Mouse (Mus musculus): ENCODE results near the gene Irf3.
A peak's percentile ranks its signal among the peaks of the same experiment; 100 is the strongest.

Gene Irf3

GRCm38 (mm10) chr7:44997231-44997939 is at the start of gene Irf3:
Gene Irf3 (plus strand): TSS chr7:44997648.
- DNase-seq: peak; percentile 97

GRCm38 (mm10) chr7:44949922-44950321 is 47.5 kb upstream of the Irf3 start:
- no peak for DNase-seq

- no peak for DNase-seq
Measured at GRCm38 (mm10) chr7:44951960-44952359, 45.5 kb upstream of the Irf3 start.

GRCm38 (mm10) chr7:44952611-44953306 is 44.7 kb upstream of the Irf3 start:
- DNase-seq: peak; percentile 83 to 85

GRCm38 (mm10) chr7:44953561-44953960 is 43.9 kb upstream of the Irf3 start:
- no peak for DNase-seq

GRCm38 (mm10) chr7:44954091-44954885 is 43.2 kb upstream of the Irf3 start:
- no peak for DNase-seq

GRCm38 (mm10) chr7:44955628-44956027 is 41.8 kb upstream of the Irf3 start:
- peak in 1 of 2 experiments; percentile 52 for DNase-seq

GRCm38 (mm10) chr7:44956266-44956665 is 41.2 kb upstream of the Irf3 start:
- no peak for DNase-seq

- no peak for DNase-seq
Measured at GRCm38 (mm10) chr7:44957183-44957835, 40.1 kb upstream of the Irf3 start.

- DNase-seq: peak; percentile 66 to 75
Measured at GRCm38 (mm10) chr7:44958208-44958607, 39.2 kb upstream of the Irf3 start.

GRCm38 (mm10) chr7:44959281-44959680 is 38.2 kb upstream of the Irf3 start:
- DNase-seq: no peak

GRCm38 (mm10) chr7:44959874-44960511 is 37.5 kb upstream of the Irf3 start:
- DNase-seq: no peak

GRCm38 (mm10) chr7:44960512-44960910 is 36.9 kb upstream of the Irf3 start:
- DNase-seq: no peak

- DNase-seq: no peak
Measured at GRCm38 (mm10) chr7:44962337-44962736, 35.1 kb upstream of the Irf3 start.

GRCm38 (mm10) chr7:44962831-44963230 is 34.6 kb upstream of the Irf3 start:
- DNase-seq: no peak

- DNase-seq: no peak
Measured at GRCm38 (mm10) chr7:44964990-44965389, 32.5 kb upstream of the Irf3 start.

GRCm38 (mm10) chr7:44965975-44966374 is 31.5 kb upstream of the Irf3 start:
- DNase-seq: no peak

- no peak for DNase-seq
Measured at GRCm38 (mm10) chr7:44966638-44967037, 30.8 kb upstream of the Irf3 start.

GRCm38 (mm10) chr7:44970231-44970691 is 27.2 kb upstream of the Irf3 start:
- peak; percentile 85 to 90 for DNase-seq

- DNase-seq: no peak
Measured at GRCm38 (mm10) chr7:44971142-44971541, 26.3 kb upstream of the Irf3 start.

- peak in 1 of 2 experiments; percentile 51 for DNase-seq
Measured at GRCm38 (mm10) chr7:44973415-44974130, 23.9 kb upstream of the Irf3 start.
